Mouse (Mus musculus) forebrain, embryonic 15.5 days (tissue): ENCODE measurements at regions not wholly inside any gene's neighbourhood (a gene's known extent, or its start where the extent isn't known, plus 50 kb on each side); places are given as distances from the start of the nearest gene placed in this dataset.

Source experiments
- ATAC-seq: fragments of 200-750 bp; cut with Nextera tagmentation; replicated peaks from 2 replicates; pipeline ENCODE4 v1.8.0; 2017; ENCODE audit warnings: mild to moderate bottlenecking, moderate TSS enrichment, moderate library complexity
- H3K27ac ChIP-seq: fragments of 300-500 bp; sonication (generic); replicated peaks from 2 replicates; pipeline ENCODE4 v1.5.1; 2015; ENCODE audit warnings: mild to moderate bottlenecking, inconsistent platforms
- H3K27me3 ChIP-seq: fragments of 300-500 bp; sonication (generic); 2 replicates; pipeline ENCODE4 v1.6.1; 2015; ENCODE audit warnings: inconsistent platforms
- H3K36me3 ChIP-seq: fragments of 300-500 bp; sonication (generic); 2 replicates; pipeline ENCODE4 v1.6.1; 2015; ENCODE audit warnings: mild to moderate bottlenecking, inconsistent platforms
- H3K4me1 ChIP-seq: fragments of 300-500 bp; sonication (generic); 2 replicates; pipeline ENCODE4 v1.6.1; 2015; ENCODE audit warnings: inconsistent platforms
- H3K4me2 ChIP-seq: fragments of 300-500 bp; sonication (generic); replicated peaks from 2 replicates; pipeline ENCODE4 v1.6.1; 2015; ENCODE audit warnings: mild to moderate bottlenecking, inconsistent platforms
- H3K4me3 ChIP-seq: fragments of 300-500 bp; sonication (generic); 2 replicates; pipeline ENCODE4 v1.5.1; 2015; ENCODE audit warnings: mild to moderate bottlenecking, inconsistent platforms
- H3K9ac ChIP-seq: fragments of 300-500 bp; sonication (generic); replicated peaks from 2 replicates; pipeline ENCODE4 v1.6.1; 2015; ENCODE audit warnings: mild to moderate bottlenecking, inconsistent platforms
- H3K9me3 ChIP-seq: fragments of 300-500 bp; sonication (generic); 2 replicates; pipeline ENCODE4 v1.6.1; 2016; ENCODE audit warnings: inconsistent platforms
- WGBS: fragments of 180-500 bp; shearing (Covaris S2); methylation state at CpG from one replicate; pipeline ENCODE4 v1.1.7; 2015; ENCODE audit warnings: mixed read lengths; 5-methylcytosine and 5-hydroxymethylcytosine counted together

DNA sequence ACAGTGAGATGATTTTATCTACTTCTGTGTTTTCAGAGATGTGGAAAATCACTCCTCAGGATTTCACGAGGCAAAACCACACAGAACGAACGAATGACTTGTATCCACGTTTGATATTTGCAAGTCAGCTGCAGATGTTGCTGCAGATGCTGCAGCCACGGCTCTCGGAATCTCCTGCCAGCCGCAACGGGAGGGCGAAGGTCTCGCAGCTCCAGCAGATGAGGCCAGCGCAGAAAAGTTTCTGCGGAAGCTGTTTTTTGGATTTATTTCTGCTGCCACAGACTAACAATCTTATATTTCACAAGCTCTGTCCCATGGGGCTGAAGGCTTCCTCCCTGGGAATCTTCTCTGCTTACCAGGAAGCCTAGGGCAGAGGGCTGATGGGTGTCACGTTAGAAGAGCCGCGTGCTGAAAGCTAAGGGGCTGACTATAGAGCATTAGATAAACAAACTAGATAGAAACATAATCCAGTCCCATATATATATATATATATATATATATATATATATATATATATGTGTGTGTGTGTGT, 61.5 kb upstream of the Igfbp7 start:
- no peaks in the 10 kb centered on the region for H3K9me3 ChIP-seq
- H3K4me1 ChIP-seq = no peaks in the 10 kb centered on the region
- no peak overlapping the region for H3K4me2 ChIP-seq
- no peaks in the 10 kb centered on the region for H3K36me3 ChIP-seq
- no peak overlapping the region for H3K4me3 ChIP-seq
- H3K9ac ChIP-seq = no peak overlapping the region
- H3K27ac ChIP-seq = no peak overlapping the region
- no peaks in the 10 kb centered on the region for H3K27me3 ChIP-seq
- 90% methylated on average over 15 of the region's 15 CpGs for WGBS
- ATAC-seq = no peak

GRCm38 (mm10) chr5:77468467-77468866, 60.6 kb upstream of the Igfbp7 start:
- no peak overlapping the region for H3K9ac ChIP-seq
- no peaks in the 10 kb centered on the region for H3K27me3 ChIP-seq
- H3K36me3 ChIP-seq = no peaks in the 10 kb centered on the region
- H3K4me1 ChIP-seq = no peaks in the 10 kb centered on the region
- 65% methylated on average over 15 of the region's 15 CpGs for WGBS
- no peaks in the 10 kb centered on the region for H3K9me3 ChIP-seq
- H3K27ac ChIP-seq = no peak overlapping the region
- no peak overlapping the region for H3K4me3 ChIP-seq
- H3K4me2 ChIP-seq = no peak overlapping the region
- ATAC-seq = no peak

GRCm38 (mm10) chr5:77464851-77465548, 57.2 kb upstream of the Igfbp7 start:
- no peak overlapping the region for H3K4me2 ChIP-seq
- no peaks in the 10 kb centered on the region for H3K36me3 ChIP-seq
- no peaks in the 10 kb centered on the region for H3K27me3 ChIP-seq
- 60% methylated on average over 19 of the region's 19 CpGs for WGBS
- no peaks in the 10 kb centered on the region for H3K9me3 ChIP-seq
- ATAC-seq = no peak
- H3K4me3 ChIP-seq = no peak overlapping the region
- no peak overlapping the region for H3K9ac ChIP-seq
- H3K4me1 ChIP-seq = no peaks in the 10 kb centered on the region
- H3K27ac ChIP-seq = no peak overlapping the region

GRCm38 (mm10) chr5:77459896-77460717, 52.3 kb upstream of the Igfbp7 start:
- under 1% methylated on average over 29 of the region's 29 CpGs for WGBS
- Histone ChIP-seq H3K4me2 (peak overlapping the region; percentile 57), H3K36me3 (no peaks in the 10 kb centered on the region), H3K9ac (peak overlapping the region; percentile 54), H3K9me3 (no peaks in the 10 kb centered on the region), H3K27me3 (0 out of 2 replicates have a peak, but pooled peaks cover 5% of the 10 kb centered on the region), H3K4me1 (no peaks in the 10 kb centered on the region), H3K27ac (peak overlapping the region; percentile 76), H3K4me3 (peak overlapping the region; percentile 55)
- peak; percentile 94 for ATAC-seq
